Mouse (Mus musculus) megakaryocyte, embryonic 14.5 days (primary cell): ENCODE results near the gene Tmem114.

ENCODE experiments used
- FLI1 ChIP-seq: IDR thresholded peaks from 2 replicates; pipeline ENCODE4 v1.6.1; 2012; ENCODE audit warnings: low read length, inconsistent platforms, mixed read lengths
- GATA1 ChIP-seq: IDR thresholded peaks from 3 replicates; pipeline ENCODE4 v1.6.1; 2012; ENCODE audit warnings: mixed read lengths, low read length, inconsistent platforms, borderline replicate concordance

DNA sequence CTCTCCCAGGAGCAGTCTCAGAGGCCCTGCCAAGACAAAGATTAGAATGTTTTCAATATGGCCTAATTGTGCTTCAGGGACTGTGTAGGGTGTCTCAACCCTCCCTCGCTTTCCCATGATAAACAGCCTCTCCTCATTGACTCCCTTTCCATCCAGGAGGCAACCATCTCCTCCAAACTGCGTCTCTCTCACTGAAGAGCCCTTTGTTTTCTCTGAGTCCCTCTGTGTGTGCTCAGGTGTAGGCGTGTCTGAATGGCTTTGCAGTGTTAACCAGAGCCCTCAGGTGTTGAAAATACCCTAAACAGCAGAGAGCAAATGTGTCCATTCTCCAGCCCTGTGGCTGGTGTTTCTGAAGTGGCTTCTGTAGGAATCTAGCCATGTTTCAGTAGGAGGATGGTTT lies 61.9 kb downstream of the Tmem114 start:
- no peak for TF ChIP-seq GATA1
- TF ChIP-seq FLI1, result no peak
